10 mouse cellular contexts compared by ENCODE assay signal in genomic region chr2:26041163-26041810, GRCm38 (mm10). TPM values are rescaled to one million over a fixed set of nuclear protein-coding genes. Genes with fewer than 3 reads are reported as not detected.
DNase-seq lines count a peak whose midpoint lies in the region; ATAC-seq and TF ChIP-seq lines count a peak whose summit lies in the region.
"Had no signal": no experiment of that assay in that cellular context is flagged by ENCODE, and none has a peak within 500 bp of the region (broad histone marks: within the 10 kb centered on the region; RNA-seq: fewer than 3 reads in every experiment).

No protein-coding gene starts in this region.

- H3K27me3 ChIP-seq in heart, postnatal 0 days (ENCODE audit: control insufficient read depth, insufficient read depth, low read length), result no peaks in the 10 kb centered on the region
- H3K27me3 ChIP-seq in liver, embryonic 13.5 days, result peaks cover 10% of the 10 kb centered on the region
- H3K27me3 ChIP-seq in hindbrain, embryonic 12.5 days, result 0 out of 2 replicates have a peak, but pooled peaks cover 2% of the 10 kb centered on the region
- H3K27me3 ChIP-seq: limb, embryonic 15.5 days had no signal

- no peak overlapping the region for H3K4me3 ChIP-seq in heart, postnatal 0 days (ENCODE audit: low read depth, low read length)
- H3K4me3 ChIP-seq in liver, embryonic 13.5 days (replicated peaks), result no peak overlapping the region
- no peak overlapping the region for H3K4me3 ChIP-seq in hindbrain, embryonic 12.5 days
- H3K4me3 ChIP-seq: limb, embryonic 15.5 days had no signal

- H3K36me3 ChIP-seq in heart, postnatal 0 days (replicated peaks; ENCODE audit: control insufficient read depth, insufficient read depth, low read length), result no peaks in the 10 kb centered on the region
- no peaks in the 10 kb centered on the region for H3K36me3 ChIP-seq in liver, embryonic 13.5 days
- no peaks in the 10 kb centered on the region for H3K36me3 ChIP-seq in hindbrain, embryonic 12.5 days
- H3K36me3 ChIP-seq: limb, embryonic 15.5 days had no signal

- no peak overlapping the region for H3K4me2 ChIP-seq in heart, postnatal 0 days (ENCODE audit: low read depth, low read length)
- no peak overlapping the region for H3K4me2 ChIP-seq in liver, embryonic 13.5 days
- no peak overlapping the region for H3K4me2 ChIP-seq in hindbrain, embryonic 12.5 days (replicated peaks)
- H3K4me2 ChIP-seq: limb, embryonic 15.5 days had no signal

- no peak overlapping the region for H3K9ac ChIP-seq in heart, postnatal 0 days (replicated peaks; ENCODE audit: low read depth, low read length)
- 0 out of 2 replicates have a peak overlapping the region, but pooled peaks have one; percentile 34 for H3K9ac ChIP-seq in liver, embryonic 13.5 days
- H3K9ac ChIP-seq in hindbrain, embryonic 12.5 days, result no peak overlapping the region
- H3K9ac ChIP-seq: limb, embryonic 15.5 days had no signal

- DNase-seq in heart, postnatal 0 days (ENCODE audit: low spot score), result no peak
- no peak for DNase-seq in heart, postnatal 10 days
- peak; percentile 23 for DNase-seq in embryo, embryonic 10.5 days (ENCODE audit: low spot score)
- peak; percentile 51 for DNase-seq in kidney, adult 11 months
- no peak for DNase-seq in liver, embryonic 13.5 days
- DNase-seq in Muller cell, postnatal 12 days (ENCODE audit: inconsistent ontology term), result no peak
- no peak for DNase-seq in left cerebral cortex, adult 11 months (ENCODE audit: low spot score)
- DNase-seq: spleen, adult 18-20 months had no signal

- intact Hi-C loops in heart, postnatal 10 days (cut with DNase I), result no loop called here

- TF ChIP-seq EP300 in heart, postnatal 0 days (IDR thresholded peaks at IDR 0.05; ENCODE audit: low read depth), result no peak

- H3K4me1 ChIP-seq in heart, postnatal 0 days (ENCODE audit: control insufficient read depth, insufficient read depth), result peaks cover 15% of the 10 kb centered on the region
- H3K4me1 ChIP-seq in liver, embryonic 13.5 days (replicated peaks), result peaks cover 70% of the 10 kb centered on the region
- 0 out of 2 replicates have a peak, but pooled peaks cover 2% of the 10 kb centered on the region for H3K4me1 ChIP-seq in hindbrain, embryonic 12.5 days

- WGBS in heart, postnatal 0 days, result 33% methylated on average over 14 of the region's 14 CpGs
- 25% methylated on average over 14 of the region's 14 CpGs for WGBS in liver, embryonic 13.5 days (ENCODE audit: insufficient replicate concordance)
- 66% methylated on average over 14 of the region's 14 CpGs for WGBS in hindbrain, embryonic 12.5 days

- H3K27ac ChIP-seq in heart, postnatal 0 days (ENCODE audit: low read depth), result no peak overlapping the region
- H3K27ac ChIP-seq in liver, embryonic 13.5 days, result no peak overlapping the region
- no peak overlapping the region for H3K27ac ChIP-seq in hindbrain, embryonic 12.5 days
- H3K27ac ChIP-seq: limb, embryonic 15.5 days had no signal

- peak; percentile 27; the same call in 1 of the 2 replicates for ATAC-seq in heart, postnatal 0 days (ENCODE audit: insufficient read depth, low read depth)
- no peak for ATAC-seq in liver, embryonic 13.5 days (ENCODE audit: low read depth)
- ATAC-seq in hindbrain, embryonic 12.5 days (ENCODE audit: low FRiP score), result no peak

- no peak for TF ChIP-seq CTCF in heart, postnatal 0 days (IDR thresholded peaks at IDR 0.05; ENCODE audit: low read depth)

- no peaks in the 10 kb centered on the region for H3K9me3 ChIP-seq in heart, postnatal 0 days (replicated peaks; ENCODE audit: control insufficient read depth, low read length)
- H3K9me3 ChIP-seq in liver, embryonic 13.5 days (replicated peaks), result no peaks in the 10 kb centered on the region
- H3K9me3 ChIP-seq in hindbrain, embryonic 12.5 days (replicated peaks), result no peaks in the 10 kb centered on the region
- H3K9me3 ChIP-seq: limb, embryonic 15.5 days had no signal

RNA-seq across cellular contexts. Expression of gene Ubac1, which starts 19.7 kb away (rescaled TPM):
- total RNA-seq in heart, postnatal 0 days (2014; rRNA removed; ENCODE audit: low replicate concordance), result 99.4 and 120 TPM in 2 replicates
- 119 and 120 TPM in 2 replicates for polyA plus RNA-seq in heart, postnatal 0 days (2015; fragmentation: Nextera tagmentation; extraction: Ambion mirVana)
- total RNA-seq in heart, postnatal 10 days (2021), result 10 to 100 TPM; 71.6 to 76.9 TPM
- 488 and 502 TPM in 2 replicates for polyA plus RNA-seq in liver, embryonic 13.5 days (2015; fragmentation: Nextera tagmentation; extraction: Ambion mirVana)
- 98.4 and 102 TPM in 2 replicates for polyA plus RNA-seq in hindbrain, embryonic 12.5 days (2016; fragmentation: Nextera tagmentation; extraction: Ambion mirVana)

RNA-seq across cellular contexts. Expression of gene Camsap1, which starts 58.2 kb away (rescaled TPM):
- total RNA-seq in heart, postnatal 0 days (2014; rRNA removed; ENCODE audit: low replicate concordance), result 8.9 and 12.7 TPM in 2 replicates
- 5.7 TPM in 2 replicates for polyA plus RNA-seq in heart, postnatal 0 days (2015; fragmentation: Nextera tagmentation; extraction: Ambion mirVana)
- total RNA-seq in heart, postnatal 10 days (2021), result 10 to 100 TPM; 36.3 to 37.1 TPM
- polyA plus RNA-seq in liver, embryonic 13.5 days (2015; fragmentation: Nextera tagmentation; extraction: Ambion mirVana), result 4.1 and 5.4 TPM in 2 replicates
- polyA plus RNA-seq in hindbrain, embryonic 12.5 days (2016; fragmentation: Nextera tagmentation; extraction: Ambion mirVana), result 85.5 and 92.7 TPM in 2 replicates

Comparison
In these comparisons a context has a peak if more than half of its experiments do, and no peak if none do; other contexts are left out.
1. DNase-seq: peak in embryo, embryonic 10.5 days (single experiment) and kidney, adult 11 months (single experiment); none in heart, postnatal 0 days (single experiment), heart, postnatal 10 days (0 of 2), liver, embryonic 13.5 days (single experiment), Muller cell, postnatal 12 days (single experiment) and left cerebral cortex, adult 11 months (single experiment).
2. RNA of gene Camsap1, which starts 58.2 kb away (polyA plus RNA-seq): 85.5 to 92.7 TPM in hindbrain, embryonic 12.5 days; 5.7 TPM in heart, postnatal 0 days and 4.1 to 5.4 TPM in liver, embryonic 13.5 days; every median in the first group is over 10 times any median in the second.